Mouse (Mus musculus) heart, embryonic 13.5 days (tissue): ENCODE results near the gene Cdk2ap2. TPM values are rescaled to one million over a fixed set of nuclear protein-coding genes. Genes with fewer than 3 reads are reported as not detected.

ENCODE experiments used
- ATAC-seq: fragments of 200-750 bp; cut with Nextera tagmentation; 2 replicates; pipeline ENCODE4 v1.8.0; 2017; ENCODE audit warnings: moderate TSS enrichment; ENCODE audit not compliant: insufficient number of reproducible peaks, low FRiP score, low TSS enrichment; ENCODE audit errors: extremely low read depth
- H3K27ac ChIP-seq: fragments of 300-500 bp; sonication (generic); replicated peaks from 2 replicates; pipeline ENCODE4 v1.5.1; 2015; ENCODE audit warnings: moderate library complexity, mild to moderate bottlenecking, inconsistent platforms
- H3K27me3 ChIP-seq: fragments of 300-500 bp; sonication (generic); replicated peaks from 2 replicates; pipeline ENCODE4 v1.6.1; 2015; ENCODE audit warnings: mild to moderate bottlenecking, inconsistent platforms
- H3K36me3 ChIP-seq: fragments of 300-500 bp; sonication (generic); 2 replicates; pipeline ENCODE4 v1.6.1; 2015; ENCODE audit warnings: mild to moderate bottlenecking, inconsistent platforms
- H3K4me1 ChIP-seq: fragments of 300-500 bp; sonication (generic); 2 replicates; pipeline ENCODE4 v1.6.1; 2015; ENCODE audit warnings: inconsistent platforms
- H3K4me2 ChIP-seq: fragments of 300-500 bp; sonication (generic); 2 replicates; pipeline ENCODE4 v1.6.1; 2015; ENCODE audit warnings: inconsistent platforms, mild to moderate bottlenecking, moderate library complexity
- H3K4me3 ChIP-seq: fragments of 300-500 bp; sonication (generic); 2 replicates; pipeline ENCODE4 v1.5.1; 2015; ENCODE audit warnings: moderate library complexity, mild to moderate bottlenecking, inconsistent platforms
- H3K9ac ChIP-seq: fragments of 300-500 bp; sonication (generic); 2 replicates; pipeline ENCODE4 v1.6.1; 2015; ENCODE audit warnings: inconsistent platforms, mild to moderate bottlenecking, moderate library complexity
- H3K9me3 ChIP-seq: fragments of 300-500 bp; sonication (generic); 2 replicates; pipeline ENCODE4 v1.6.1; 2016; ENCODE audit warnings: inconsistent platforms
- WGBS: fragments of 180-500 bp; shearing (Covaris S2); methylation state at CpG from one replicate; pipeline ENCODE4 v1.1.7; 2015; ENCODE audit warnings: mixed read lengths; 5-methylcytosine and 5-hydroxymethylcytosine counted together
- polyA plus RNA-seq: library from polyadenylated mRNA; unstranded; fragments of >200 nt; fragmentation: Nextera tagmentation; extraction: Ambion mirVana; gene quantifications from 2 replicates; pipeline ENCODE4 v1.2.1, GENCODE M21; 2015

Cdk2ap2 gene
- polyA plus RNA-seq, 1 experiment from 2014 or later, result 64.5 TPM

- 78% methylated on average over 16 of the region's 16 CpGs for WGBS
- Histone ChIP-seq H3K36me3 (peaks cover 47% of the 10 kb centered on the region), H3K4me3 (no peak overlapping the region), H3K27me3 (peaks cover 38% of the 10 kb centered on the region), H3K4me1 (peaks cover 17% of the 10 kb centered on the region), H3K4me2 (no peak overlapping the region), H3K27ac (no peak overlapping the region), H3K9me3 (no peaks in the 10 kb centered on the region), H3K9ac (no peak overlapping the region)
- ATAC-seq, result no peak
Measured at GRCm38 (mm10) chr19:4104675-4105194, 7.8 kb downstream of the Cdk2ap2 start.

- H3K9ac ChIP-seq, result no peak overlapping the region
- no peaks in the 10 kb centered on the region for H3K9me3 ChIP-seq
- no peak overlapping the region for H3K4me2 ChIP-seq
- H3K27me3 ChIP-seq, result peaks cover 22% of the 10 kb centered on the region
- H3K4me1 ChIP-seq, result no peaks in the 10 kb centered on the region
- ATAC-seq, result no peak
- H3K4me3 ChIP-seq, result no peak overlapping the region
- H3K27ac ChIP-seq, result no peak overlapping the region
- peaks cover 57% of the 10 kb centered on the region for H3K36me3 ChIP-seq
- 82% methylated on average over 14 of the region's 14 CpGs for WGBS
Measured at GRCm38 (mm10) chr19:4106654-4107053, 9.7 kb downstream of the Cdk2ap2 start.

- H3K27me3 ChIP-seq, result 0 out of 2 replicates have a peak, but pooled peaks cover 3% of the 10 kb centered on the region
- H3K36me3 ChIP-seq, result peaks cover 65% of the 10 kb centered on the region
- H3K4me3 ChIP-seq, result no peak overlapping the region
- H3K9ac ChIP-seq, result no peak overlapping the region
- no peak for ATAC-seq
- peaks cover 8% of the 10 kb centered on the region for H3K4me1 ChIP-seq
- no peaks in the 10 kb centered on the region for H3K9me3 ChIP-seq
- 85% methylated on average over 9 of the region's 9 CpGs for WGBS
- no peak overlapping the region for H3K27ac ChIP-seq
- H3K4me2 ChIP-seq, result no peak overlapping the region
Measured at GRCm38 (mm10) chr19:4108535-4108934, 11.6 kb downstream of the Cdk2ap2 start.

- WGBS, result 88% methylated on average over 26 of the region's 26 CpGs
- Histone ChIP-seq H3K27ac (no peak overlapping the region), H3K4me2 (no peak overlapping the region)
Measured at GRCm38 (mm10) chr19:4112063-4112960, 15.3 kb downstream of the Cdk2ap2 start.

GRCm38 (mm10) chr19:4113186-4113805, 16.3 kb downstream of the Cdk2ap2 start:
- Histone ChIP-seq H3K4me1 (peaks cover 18% of the 10 kb centered on the region), H3K27me3 (no peaks in the 10 kb centered on the region), H3K27ac (peak overlapping the region; percentile 55), H3K9ac (0 out of 2 replicates have a peak overlapping the region, but pooled peaks have one; percentile 14), H3K36me3 (peaks cover 78% of the 10 kb centered on the region), H3K4me2 (no peak overlapping the region), H3K9me3 (no peaks in the 10 kb centered on the region), H3K4me3 (no peak overlapping the region)
- no peak for ATAC-seq
- 56% methylated on average over 13 of the region's 13 CpGs for WGBS

More at GRCm38 (mm10) chr19:4112063-4112960, 15.3 kb downstream of the Cdk2ap2 start:
- Histone ChIP-seq H3K4me3 (no peak overlapping the region), H3K4me1 (peaks cover 18% of the 10 kb centered on the region), H3K27me3 (no peaks in the 10 kb centered on the region), H3K9me3 (no peaks in the 10 kb centered on the region), H3K9ac (no peak overlapping the region), H3K36me3 (peaks cover 74% of the 10 kb centered on the region)
- ATAC-seq, result no peak

- H3K27ac ChIP-seq, result peak overlapping the region; percentile 55; the same call in 1 of the 2 replicates
- H3K4me3 ChIP-seq, result no peak overlapping the region
- H3K4me1 ChIP-seq, result peaks cover 18% of the 10 kb centered on the region
- 0 out of 2 replicates have a peak, but pooled peaks have one; percentile 51 for ATAC-seq
- H3K4me2 ChIP-seq, result no peak overlapping the region
- H3K27me3 ChIP-seq, result no peaks in the 10 kb centered on the region
- peaks cover 82% of the 10 kb centered on the region for H3K36me3 ChIP-seq
- H3K9ac ChIP-seq, result 0 out of 2 replicates have a peak overlapping the region, but pooled peaks have one; percentile 3
- H3K9me3 ChIP-seq, result no peaks in the 10 kb centered on the region
- WGBS, result 47% methylated on average over 5 of the region's 5 CpGs
Measured at GRCm38 (mm10) chr19:4113806-4114230, 16.8 kb downstream of the Cdk2ap2 start.

GRCm38 (mm10) chr19:4114551-4114950, 17.6 kb downstream of the Cdk2ap2 start:
- no peaks in the 10 kb centered on the region for H3K9me3 ChIP-seq
- no peak overlapping the region for H3K9ac ChIP-seq
- H3K27ac ChIP-seq, result no peak overlapping the region
- WGBS, result 86% methylated on average over 10 of the region's 10 CpGs
- no peak overlapping the region for H3K4me2 ChIP-seq
- no peak overlapping the region for H3K4me3 ChIP-seq
- ATAC-seq, result no peak
- H3K4me1 ChIP-seq, result peaks cover 18% of the 10 kb centered on the region
- H3K36me3 ChIP-seq, result peaks cover 81% of the 10 kb centered on the region
- H3K27me3 ChIP-seq, result no peaks in the 10 kb centered on the region

- Histone ChIP-seq H3K36me3 (peaks cover 81% of the 10 kb centered on the region), H3K9ac (no peak overlapping the region), H3K27ac (no peak overlapping the region), H3K4me3 (no peak overlapping the region), H3K4me1 (peaks cover 18% of the 10 kb centered on the region), H3K4me2 (no peak overlapping the region), H3K9me3 (no peaks in the 10 kb centered on the region), H3K27me3 (no peaks in the 10 kb centered on the region)
- WGBS, result 86% methylated on average over 10 of the region's 10 CpGs
- ATAC-seq, result no peak
Measured at GRCm38 (mm10) chr19:4115144-4115543, 18.2 kb downstream of the Cdk2ap2 start.

GRCm38 (mm10) chr19:4115816-4116215, 18.8 kb downstream of the Cdk2ap2 start:
- Histone ChIP-seq H3K27ac (no peak overlapping the region), H3K4me1 (peaks cover 25% of the 10 kb centered on the region), H3K4me3 (no peak overlapping the region), H3K27me3 (no peaks in the 10 kb centered on the region), H3K9me3 (no peaks in the 10 kb centered on the region), H3K9ac (no peak overlapping the region), H3K4me2 (no peak overlapping the region), H3K36me3 (peaks cover 80% of the 10 kb centered on the region)
- ATAC-seq, result no peak
- 76% methylated on average over 11 of the region's 11 CpGs for WGBS

- WGBS, result 95% methylated on average over 7 of the region's 7 CpGs
- H3K4me2 ChIP-seq, result no peak overlapping the region
Measured at GRCm38 (mm10) chr19:4117006-4117405, 20.0 kb downstream of the Cdk2ap2 start.

GRCm38 (mm10) chr19:4118350-4118749, 21.4 kb downstream of the Cdk2ap2 start:
- Histone ChIP-seq H3K36me3 (peaks cover 55% of the 10 kb centered on the region), H3K27me3 (no peaks in the 10 kb centered on the region), H3K4me1 (peaks cover 25% of the 10 kb centered on the region), H3K9me3 (no peaks in the 10 kb centered on the region), H3K27ac (no peak overlapping the region), H3K4me3 (no peak overlapping the region), H3K9ac (no peak overlapping the region), H3K4me2 (no peak overlapping the region)
- no peak for ATAC-seq
- WGBS, result 88% methylated on average over 2 of the region's 2 CpGs

More at GRCm38 (mm10) chr19:4117006-4117405, 20.0 kb downstream of the Cdk2ap2 start:
- Histone ChIP-seq H3K9me3 (no peaks in the 10 kb centered on the region), H3K36me3 (peaks cover 68% of the 10 kb centered on the region), H3K27me3 (no peaks in the 10 kb centered on the region), H3K9ac (no peak overlapping the region), H3K27ac (no peak overlapping the region), H3K4me3 (no peak overlapping the region), H3K4me1 (peaks cover 31% of the 10 kb centered on the region)
- no peak for ATAC-seq
